Mouse (Mus musculus) heart, adult 11 months (tissue): ENCODE measurements at regions not wholly inside any gene's neighbourhood (a gene's known extent, or its start where the extent isn't known, plus 50 kb on each side); places are given as distances from the start of the nearest gene placed in this dataset.

Source experiments
- DNase-seq: peaks from one replicate; pipeline ENCODE4 v3.0.0; 2022

DNA sequence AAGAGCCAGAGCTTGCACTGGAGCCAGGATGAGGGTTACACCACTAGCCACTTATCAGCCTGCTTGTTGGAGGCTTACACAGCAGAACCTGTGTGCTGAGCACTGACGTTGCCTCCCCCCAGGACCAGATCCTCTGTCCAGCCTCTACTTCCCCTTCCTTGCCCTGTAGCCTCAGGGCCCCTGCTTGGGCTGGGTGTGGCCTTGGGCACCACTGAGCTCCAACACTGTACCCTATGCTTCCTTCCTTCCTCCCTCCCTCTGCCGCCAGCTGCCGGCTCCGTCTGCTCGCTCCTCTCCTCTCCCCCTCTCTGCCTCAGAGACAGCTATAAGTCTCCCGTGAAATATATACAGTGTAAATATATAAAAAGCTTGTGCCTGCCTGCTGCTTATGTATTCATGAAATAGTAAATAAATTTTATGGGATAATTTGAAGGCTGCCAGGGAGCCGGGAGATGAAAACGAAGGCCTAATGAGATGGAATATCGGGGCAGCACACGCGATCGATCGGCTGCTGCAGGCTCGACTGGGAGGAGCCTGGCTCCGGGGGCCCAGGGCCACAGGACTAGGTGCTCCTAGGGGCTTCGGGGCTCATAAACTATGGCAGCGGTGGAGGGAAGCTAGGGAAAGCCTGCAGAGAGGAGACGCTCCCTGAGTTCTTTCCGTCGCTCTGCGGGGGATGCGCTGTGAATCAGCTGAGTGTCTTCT lies 135.6 kb downstream of the Rbm19 start:
- DNase-seq = no peak

DNA sequence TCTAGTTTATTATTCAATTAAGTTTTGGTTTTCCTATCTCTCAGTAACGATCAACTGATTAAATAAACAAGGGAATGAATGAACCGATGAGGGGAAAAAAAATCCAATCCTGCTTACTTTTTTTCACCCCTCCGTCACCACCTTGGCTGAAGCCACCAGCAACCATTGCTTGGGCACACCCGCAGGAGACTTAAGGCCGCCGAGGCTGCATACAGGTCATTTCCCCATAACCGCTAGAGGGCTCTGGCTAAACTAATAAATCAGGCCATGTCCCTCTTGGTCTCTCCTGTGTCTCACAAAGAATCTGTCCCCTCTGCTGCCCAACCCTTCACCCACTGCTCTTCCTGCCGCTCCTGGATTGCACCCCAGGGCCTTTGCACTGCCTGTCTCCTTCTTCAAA lies 136.3 kb downstream of the Rbm19 start:
- DNase-seq = no peak

DNA sequence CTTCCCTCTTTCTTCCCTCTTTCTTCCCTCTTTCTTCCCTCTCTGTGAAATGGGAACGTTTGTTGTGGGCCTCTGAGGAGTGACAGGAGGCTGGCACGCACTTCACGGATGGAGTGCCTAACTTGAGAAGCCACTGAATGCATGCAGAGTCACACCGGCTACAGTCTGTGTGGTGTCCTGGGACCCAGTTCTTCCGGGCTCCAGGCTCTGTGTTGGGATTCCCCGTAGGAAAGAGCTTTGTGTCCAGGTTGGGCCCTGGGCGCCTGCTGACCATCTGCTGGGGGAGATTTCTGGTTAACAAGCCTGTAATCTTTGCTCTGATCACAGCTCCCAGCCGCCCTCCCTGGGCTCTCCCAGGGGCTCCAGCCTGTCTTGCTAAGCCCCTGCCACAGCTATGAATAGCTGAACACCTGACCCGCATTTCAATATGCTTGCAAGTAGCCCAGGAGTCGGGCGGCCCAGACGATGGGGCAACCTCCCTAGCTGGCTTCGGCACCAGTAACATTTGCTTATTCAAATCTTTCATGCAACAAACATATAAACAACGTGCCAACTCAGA lies 146.5 kb downstream of the Rbm19 start:
- DNase-seq = no peak

DNA sequence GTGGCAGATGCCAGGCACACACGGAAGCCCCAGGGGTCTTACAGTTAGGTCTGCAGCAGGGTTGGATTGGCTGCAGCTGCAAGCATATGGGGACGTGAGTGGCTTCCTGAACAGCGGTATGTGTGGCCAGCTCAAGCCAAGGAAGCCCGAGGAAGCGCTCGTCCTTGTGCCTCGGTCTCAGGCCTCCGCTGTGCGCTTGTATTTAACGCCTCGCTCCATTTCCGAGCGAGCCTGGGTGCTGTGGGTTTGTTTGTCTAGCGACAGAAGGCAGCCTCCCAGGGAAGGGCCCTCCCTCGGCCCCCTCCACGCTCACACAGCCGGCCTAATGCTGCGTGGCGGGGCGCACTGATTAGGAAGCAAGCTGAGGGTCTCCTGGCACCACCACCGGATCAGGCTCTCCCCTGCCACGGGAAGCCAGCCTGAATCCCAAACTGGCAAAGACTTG lies 153.2 kb downstream of the Rbm19 start:
- DNase-seq = no peak

DNA sequence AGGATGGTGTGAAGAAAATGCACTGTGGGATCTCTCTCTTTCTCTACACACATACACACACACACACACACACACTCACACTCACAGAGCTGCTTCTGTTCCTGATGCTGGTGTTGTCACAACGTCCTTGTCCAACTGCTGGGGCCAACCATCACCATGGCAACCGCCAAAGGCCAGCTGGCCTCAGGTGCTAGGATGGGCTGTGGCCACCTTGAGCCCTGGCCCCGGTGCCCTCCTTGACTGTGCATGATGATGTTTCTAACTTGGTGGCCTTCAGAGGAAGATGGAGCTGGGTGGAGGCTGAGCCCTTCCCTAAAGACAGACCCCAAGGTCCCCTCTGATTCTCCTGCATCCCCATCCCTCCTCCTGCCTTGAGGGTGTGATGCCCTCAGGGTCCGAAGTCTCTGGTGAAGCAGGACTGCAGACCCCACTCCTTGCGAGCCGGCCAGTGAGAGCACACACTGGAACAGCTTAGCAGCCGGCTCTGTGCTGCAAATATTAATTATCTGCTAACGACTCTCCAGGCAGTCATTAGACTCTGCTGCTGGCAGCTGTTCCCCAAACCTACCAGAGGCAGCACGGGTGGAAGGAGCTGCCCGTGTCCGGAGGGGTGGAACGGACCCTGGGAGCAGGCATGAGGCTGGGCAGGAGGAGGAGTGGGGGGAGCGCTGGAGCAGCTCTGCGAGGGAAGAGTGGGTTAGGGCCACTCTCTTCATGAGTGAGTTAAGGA lies 154.8 kb downstream of the Rbm19 start:
- DNase-seq = no peak

DNA sequence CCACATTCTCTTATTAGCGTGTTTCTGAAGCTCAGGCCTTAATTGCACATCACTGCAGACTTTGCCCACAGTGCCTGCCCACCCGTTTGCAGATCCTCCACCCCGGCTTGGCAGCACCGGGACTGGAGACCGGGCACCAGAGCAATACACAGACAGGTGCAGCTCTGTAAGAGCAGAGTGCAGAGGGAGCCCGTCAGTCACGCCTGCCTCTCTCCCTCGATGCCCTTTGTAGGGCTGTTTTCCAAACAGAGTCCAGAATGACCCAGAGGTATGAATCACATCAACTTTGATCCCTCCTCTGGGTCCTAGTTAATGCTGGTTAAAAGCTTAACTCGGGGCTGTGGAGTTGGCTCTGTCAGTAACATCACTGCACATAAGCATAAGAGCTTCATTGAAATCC lies 155.3 kb upstream of the Lhx5 start:
- DNase-seq = no peak

DNA sequence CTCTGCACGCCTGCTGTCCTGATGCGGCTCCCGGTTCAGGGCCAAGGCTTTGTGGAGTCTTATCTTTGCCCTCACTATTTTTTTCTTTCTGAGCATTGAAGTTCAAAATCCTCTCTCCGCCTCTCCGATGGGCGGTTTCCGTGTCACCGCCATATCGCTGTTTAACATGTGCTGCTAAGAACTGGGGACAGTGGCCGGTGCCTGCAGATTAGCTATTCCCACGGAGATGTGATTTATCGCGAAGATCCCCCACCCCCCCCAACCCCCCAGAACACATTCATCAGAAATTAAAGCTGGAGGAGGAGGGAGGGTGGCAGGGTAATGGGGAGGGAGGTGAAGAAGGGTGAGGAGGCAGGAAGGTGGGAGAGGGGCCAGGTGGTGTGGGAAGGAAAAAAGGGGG lies 151.2 kb upstream of the Lhx5 start:
- DNase-seq = no peak

DNA sequence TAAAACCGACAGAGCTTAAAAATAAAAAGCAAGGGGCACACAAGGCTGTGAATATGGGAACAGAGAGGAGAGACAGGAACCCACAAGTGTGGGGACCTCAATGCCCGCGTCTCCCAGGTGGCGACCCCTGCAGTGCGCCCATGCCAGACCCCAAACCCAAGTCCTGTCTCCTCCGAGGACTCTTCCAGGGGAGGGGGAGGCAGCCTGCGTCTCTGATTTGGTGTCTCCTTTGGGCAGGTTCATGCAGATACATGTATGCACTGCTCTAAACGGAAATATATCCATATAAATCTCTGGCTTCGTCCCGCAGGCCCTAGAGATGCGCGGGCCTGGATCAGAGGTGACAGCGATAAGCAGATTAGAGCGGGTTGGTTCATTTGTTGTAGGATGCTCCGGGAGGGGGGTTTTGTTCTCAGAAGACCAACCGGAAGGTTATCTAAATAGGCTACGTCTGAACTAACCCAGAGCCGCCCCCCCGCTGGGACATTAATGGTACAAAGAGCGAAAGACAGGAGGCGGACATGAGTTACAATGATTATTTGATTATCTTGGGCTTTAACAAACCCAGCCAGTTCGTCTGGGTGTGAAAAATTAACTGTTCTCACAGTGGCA lies 150.4 kb upstream of the Lhx5 start:
- no peak for DNase-seq

DNA sequence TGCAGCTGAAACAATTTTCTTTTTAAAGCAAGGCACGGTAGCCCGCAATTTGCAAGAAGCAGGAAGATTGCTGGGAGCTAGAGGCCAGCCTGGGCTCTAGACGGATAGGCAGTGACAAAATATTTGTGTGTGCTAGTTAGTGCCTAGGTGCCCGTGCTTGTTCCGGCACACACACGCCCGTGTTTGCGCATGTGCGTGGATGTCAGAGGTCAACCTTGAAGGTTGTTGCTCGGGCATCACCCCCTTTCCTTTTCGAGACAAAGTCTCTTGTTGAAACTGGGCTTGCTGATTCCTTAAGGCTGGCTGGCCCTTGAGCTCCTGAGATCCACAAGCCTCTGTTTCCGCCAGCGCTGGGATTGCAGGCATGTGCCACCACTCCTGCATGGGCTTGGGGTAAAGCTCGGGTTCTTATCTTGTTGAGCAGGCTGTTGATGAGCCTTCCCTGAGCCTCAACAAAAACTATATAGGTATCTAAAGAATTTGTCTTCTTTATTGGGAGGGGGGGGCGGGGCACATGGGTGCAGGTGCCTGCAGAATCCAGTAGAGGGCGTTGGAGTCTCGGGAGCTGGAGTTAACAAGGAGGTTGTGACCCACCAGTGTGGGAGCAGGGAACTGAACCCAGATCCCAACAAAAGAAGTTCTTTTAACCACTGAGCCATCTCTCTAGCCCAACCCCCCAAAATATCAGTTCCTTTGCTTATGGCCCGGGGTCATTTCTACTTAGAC lies 149.5 kb upstream of the Lhx5 start:
- DNase-seq = no peak

DNA sequence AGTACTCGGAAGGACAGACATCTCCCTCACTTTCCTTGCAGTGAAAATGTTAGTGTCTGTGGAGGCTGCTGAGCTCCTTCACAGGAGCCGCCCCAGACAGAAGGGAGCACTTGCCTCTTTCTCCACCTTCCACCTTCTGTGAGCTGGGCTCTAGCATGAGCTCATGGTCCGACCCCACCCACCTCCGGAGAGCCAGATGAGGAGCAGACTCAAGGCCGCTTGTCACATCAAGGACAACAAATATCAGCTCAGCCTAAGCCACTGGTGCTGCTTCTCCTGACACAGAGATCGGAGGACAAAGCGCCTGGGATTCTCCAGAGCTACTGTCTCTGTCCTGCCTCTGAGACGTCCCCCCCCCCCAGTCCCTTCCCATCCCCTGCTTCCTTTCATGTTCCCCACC lies 146.9 kb upstream of the Lhx5 start:
- DNase-seq = no peak

DNA sequence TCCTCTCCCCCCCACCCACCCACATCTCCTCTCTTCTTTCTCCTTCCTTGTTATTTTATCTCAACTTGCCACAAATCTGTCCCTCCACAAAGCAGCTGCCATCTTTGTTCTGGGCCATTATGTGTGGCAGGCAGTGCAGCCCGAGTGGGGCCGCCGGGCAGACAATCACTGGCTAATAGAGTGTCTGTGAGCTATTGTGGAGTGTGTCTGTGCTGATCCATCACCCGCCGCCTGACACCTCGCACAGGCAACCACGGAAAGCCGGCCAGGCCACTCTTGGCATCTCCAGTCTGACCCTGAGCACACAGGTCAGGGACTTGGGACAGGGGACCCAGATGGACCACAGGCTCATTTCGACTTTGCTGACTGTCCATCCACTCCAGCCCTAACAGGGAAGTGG lies 146.5 kb upstream of the Lhx5 start:
- no peak for DNase-seq

DNA sequence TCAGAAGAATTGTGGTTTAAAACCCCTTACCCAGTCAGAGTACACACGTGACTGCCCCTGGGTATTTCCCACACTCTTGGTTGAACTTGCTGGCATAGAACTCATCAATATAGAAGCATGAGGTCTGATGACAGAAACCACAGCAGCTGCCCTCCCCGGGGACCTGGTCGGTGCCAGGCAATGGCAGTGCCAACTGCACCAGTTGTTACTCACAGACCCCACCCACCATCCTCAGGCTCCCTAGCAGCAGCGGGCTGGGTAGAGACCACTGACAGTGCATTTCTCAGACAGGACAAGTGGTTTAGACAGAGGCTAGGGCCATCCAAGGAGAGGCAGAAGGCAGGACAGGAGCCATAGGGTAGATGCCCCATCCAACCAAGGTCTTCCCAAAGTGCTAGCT lies 144.7 kb upstream of the Lhx5 start:
- no peak for DNase-seq

DNA sequence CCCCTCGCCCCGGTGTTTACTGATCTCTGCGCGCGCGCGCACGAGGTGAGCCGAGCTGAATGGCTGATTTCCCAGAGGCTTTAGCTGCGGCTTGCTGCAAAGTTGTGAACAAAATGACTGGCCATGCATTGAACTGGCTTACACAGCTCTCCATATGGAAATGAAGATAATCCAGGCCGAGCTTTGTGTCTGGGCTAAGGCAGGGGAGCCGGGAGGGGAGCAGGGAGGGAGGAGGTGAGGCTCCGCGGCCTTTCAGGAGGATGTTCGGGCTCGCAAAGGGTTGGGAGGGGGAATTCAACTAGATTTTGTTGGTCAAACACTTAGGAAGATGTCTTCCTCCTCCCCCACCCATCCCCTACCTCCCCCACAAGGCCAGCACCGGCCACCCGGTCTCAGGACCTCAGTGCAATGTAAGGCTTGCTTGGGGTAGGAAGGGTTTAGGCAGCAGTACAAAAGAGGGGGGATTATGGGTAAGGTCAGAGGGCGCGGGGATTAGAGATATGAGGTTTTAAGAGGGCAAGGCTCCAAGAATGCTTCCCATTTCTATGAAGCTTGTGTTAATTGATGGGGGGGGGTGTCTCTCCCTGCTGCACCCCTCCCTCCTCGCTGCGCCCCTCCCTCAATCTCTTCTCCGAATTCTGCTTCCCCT lies 143.3 kb upstream of the Lhx5 start:
- no peak for DNase-seq

DNA sequence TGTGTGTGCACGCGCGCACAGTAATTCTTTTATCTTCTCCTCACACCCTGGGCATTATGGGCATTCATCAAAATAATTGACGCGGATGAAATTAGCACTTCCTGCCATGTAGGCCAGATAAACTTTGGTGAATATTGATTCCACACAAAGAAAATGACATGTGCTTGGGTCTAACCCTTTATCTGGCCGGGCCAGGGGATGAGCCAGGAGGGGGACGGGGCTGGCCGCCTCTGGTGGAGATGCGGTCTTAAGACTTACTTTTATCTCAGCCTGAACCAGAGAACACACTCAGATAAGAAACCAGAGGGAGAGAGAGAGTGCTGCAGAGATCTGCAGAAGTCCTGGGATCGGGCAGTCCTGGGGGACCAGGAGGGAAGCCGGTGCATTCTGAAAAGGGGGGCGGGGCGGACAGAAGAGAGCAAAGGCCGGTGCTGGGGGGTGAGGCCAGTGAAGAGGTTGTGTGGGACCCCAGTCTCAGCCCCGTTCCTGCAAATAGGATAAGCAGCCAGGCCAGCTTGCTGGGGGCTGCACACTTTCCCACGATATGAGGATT lies 136.9 kb upstream of the Lhx5 start:
- no peak for DNase-seq

DNA sequence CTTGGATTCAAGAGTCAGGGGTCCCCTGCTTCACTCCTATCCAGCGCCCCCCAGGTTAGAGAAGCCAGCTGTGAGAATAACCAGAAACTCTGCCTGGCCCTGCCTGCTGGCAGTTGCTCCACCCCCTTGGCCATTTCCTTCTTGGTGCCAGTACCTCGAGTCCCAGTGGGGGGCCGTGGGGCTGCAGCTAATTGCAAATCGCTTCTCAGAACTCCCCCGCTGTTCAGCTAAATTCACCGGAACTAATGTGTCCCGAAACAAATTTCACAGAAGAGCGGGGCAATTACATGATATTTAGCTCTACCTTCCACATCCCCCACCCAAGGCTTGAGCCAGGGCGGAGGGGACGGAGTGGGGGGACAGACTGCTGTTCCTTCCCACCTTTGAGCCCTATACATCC lies 134.3 kb upstream of the Lhx5 start:
- DNase-seq = no peak

DNA sequence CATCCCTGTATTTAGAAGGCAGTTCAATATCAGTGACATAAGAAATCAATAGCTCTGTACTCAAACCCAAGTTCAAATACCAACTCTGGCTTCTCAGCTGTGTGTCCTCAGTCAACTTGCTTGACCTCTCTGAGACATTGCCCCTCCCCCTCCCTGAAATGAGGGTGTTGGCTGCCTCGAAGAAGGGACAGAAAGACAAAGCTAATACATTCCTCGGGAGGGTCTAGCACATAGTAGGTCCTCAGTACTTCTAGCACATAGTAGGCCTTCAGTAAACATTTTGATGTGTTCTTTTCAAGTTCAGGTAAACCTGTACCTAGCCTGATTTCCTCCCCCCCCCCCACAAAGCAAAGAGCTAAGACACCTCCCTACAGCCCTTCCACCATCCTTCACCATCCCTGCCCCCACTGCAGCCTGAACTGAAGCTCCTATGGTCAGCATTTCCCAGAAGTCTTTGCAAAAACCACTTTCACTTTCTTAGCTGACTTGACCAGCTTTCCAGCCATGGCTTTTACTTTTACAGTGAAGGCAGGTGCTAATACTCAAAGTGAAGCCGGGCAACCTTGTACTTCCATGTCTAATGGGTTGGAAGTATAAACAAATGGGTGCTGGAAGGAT lies 133.7 kb upstream of the Lhx5 start:
- DNase-seq = no peak

DNA sequence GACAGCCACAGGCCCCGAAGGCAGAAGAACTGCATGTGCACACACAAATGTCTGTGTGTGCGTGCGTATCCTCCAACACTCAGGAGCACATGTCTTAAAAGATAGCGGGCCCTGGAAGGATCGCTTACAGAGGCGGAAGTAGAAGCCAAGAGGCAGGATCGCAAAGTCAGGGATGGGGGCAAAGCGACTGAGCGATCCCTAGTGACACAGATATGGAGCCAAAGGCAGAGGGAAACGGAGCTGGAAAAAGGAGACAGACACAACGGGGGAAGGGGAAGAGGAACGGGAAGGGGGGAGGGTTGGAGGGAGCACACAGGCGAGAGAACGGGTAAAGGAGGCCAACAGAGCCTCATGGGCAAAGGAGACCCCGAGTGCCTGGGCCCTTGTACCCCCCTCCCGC lies 129.8 kb upstream of the Lhx5 start:
- no peak for DNase-seq

DNA sequence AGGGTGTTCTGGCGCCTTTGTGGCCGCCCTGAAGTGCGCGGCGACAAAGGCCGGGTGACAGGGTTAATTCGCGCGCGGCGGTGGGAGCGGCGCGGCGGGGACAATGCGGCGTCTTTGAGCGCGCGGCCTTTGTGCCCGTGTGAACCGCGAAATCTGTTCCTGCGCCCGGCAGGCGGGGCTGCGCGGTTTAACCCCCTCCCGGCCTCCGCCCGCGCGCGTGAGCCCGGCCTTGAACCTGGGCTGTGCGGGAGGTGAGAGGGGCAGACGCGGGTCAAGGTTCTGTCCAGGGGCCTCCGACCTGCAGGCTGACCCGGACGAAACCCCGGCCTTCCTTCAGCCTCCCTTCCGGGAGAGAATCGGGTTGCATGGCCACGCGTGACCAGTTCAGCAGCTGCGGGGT lies 129.2 kb upstream of the Lhx5 start:
- no peak for DNase-seq

DNA sequence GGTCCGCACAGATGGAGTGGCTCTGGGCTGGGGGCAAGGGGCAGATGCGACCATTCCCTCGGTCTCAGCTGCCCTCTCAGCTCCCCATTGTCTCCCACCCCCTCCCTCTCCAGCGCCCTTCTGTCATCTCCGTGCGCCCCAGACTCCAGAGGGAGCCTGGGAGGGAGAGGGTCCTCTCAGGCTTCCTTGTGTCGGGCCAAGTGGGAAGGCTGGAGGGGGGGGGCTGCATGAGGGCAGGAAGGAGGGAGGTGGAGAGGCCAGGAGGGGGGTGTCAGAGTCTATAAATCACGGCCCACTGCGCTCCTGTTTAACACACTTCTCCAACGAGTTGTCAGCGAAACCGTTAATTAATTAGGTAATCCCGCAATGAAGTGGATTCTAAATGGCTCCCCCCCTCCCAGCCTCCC lies 127.2 kb upstream of the Lhx5 start:
- no peak for DNase-seq

DNA sequence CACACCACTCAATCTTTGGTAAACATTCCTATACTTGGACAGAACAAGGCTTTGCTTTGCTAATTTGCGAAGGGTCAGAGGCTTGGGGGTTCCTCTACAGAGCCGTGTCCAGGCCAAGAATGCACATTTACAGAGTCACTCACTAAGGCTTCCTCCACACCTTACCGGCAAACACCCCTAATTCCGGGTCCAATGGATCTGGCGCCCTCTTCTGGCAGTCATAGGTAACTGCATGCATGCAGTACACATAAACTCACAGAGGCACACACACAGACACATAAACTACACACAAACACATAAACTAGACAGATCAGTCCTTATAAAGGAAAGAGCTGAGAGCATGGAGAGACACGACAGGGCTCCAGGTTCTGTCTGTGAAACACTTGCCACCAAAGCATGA lies 119.2 kb upstream of the Lhx5 start:
- DNase-seq = no peak

DNA sequence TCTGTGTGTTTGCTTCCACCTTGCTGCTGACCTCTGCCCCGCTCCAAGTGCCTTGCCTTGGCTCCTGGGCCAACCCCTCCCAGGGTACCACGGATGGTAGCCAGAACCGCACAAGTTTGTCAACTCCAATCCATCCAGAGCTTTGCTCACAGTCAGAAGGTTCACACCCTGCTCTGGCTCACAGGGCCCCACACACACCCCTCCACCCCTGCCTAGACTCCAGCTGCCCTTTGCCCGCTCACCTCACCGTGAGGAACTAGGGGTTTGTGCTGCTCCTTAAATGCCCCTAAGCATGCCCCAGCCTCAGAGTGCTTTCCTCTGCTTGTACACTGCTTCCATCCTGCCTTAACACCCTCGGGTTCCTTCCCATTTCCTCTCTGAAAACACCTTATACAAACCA lies 117.5 kb upstream of the Lhx5 start:
- DNase-seq = no peak

DNA sequence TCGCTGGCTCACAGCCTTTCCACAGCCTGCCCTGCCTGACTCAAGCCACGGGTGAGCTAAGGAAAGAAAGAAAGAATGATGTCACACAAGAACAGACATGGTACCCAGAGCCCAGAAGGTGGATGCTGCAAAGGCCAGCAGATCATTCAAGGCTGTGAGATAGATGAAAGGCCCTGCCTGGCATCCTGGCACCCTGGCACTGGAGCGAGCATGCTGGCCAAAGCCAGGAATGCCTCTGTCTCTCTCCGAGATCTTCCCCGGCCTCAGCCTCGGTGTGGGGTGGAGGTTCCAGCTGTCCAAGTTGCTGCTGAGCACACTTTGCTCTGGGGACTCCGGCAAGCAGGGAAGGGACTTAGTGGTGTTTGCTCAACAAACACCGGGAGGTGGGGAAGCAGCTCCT lies 116.4 kb upstream of the Lhx5 start:
- no peak for DNase-seq
